Mouse (Mus musculus): ENCODE measurements around the gene Resf1.

DNA sequence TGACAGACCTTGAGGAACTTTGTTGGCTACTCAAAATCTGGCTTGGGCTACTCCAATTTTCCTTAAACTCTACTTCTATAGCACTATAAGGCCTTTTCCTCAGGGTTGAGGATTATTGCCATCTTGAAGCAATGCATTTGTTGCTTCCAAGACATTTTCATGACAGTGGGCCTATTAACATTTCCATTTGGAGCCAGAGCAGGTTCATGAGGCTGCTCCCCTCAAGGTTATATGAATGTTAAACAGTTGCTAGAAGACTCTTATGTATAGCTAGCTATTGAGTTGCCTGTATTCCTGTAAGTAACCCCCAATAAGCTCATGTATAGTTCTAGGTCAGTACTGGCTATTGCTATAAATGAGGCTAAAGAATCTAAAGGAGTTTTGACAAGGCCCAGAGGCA, 28.8 kb downstream of the Resf1 start:
- no peak for TF ChIP-seq POLR2A (IDR thresholded peaks at IDR 0.05; ENCODE audit: extremely low read depth, insufficient read depth, low read length)
- no peak for TF ChIP-seq CTCF (IDR thresholded peaks at IDR 0.05; ENCODE audit: low read depth, low read length)
